Mouse (Mus musculus) neural tube, embryonic 10.5 days (tissue): ENCODE measurements at regions not wholly inside any gene's neighbourhood (a gene's known extent, or its start where the extent isn't known, plus 50 kb on each side); places are given as distances from the start of the nearest gene placed in this dataset.
"Not testable (repeated sequence)": the region's sequence is repeated elsewhere in the genome, so short reads cannot be mapped to it uniquely, and the experiment has no call there.

Experiments used
- DNase-seq: peaks from one replicate; pipeline ENCODE4 v3.0.0-alpha.2; 2017; ENCODE audit warnings: low spot score; ENCODE audit errors: extremely low spot score

GRCm38 (mm10) chr9:90618154-90618553 lies 347.6 kb upstream of the Tbc1d2b start:
- peak; percentile 17 for DNase-seq

- DNase-seq: no peak
Observed at GRCm38 (mm10) chr9:90597894-90598293, 327.3 kb upstream of the Tbc1d2b start.

- DNase-seq: no peak
Observed at GRCm38 (mm10) chr9:90556742-90557141, 286.1 kb upstream of the Tbc1d2b start.

GRCm38 (mm10) chr9:90556216-90556615 lies 285.6 kb upstream of the Tbc1d2b start:
- no peak for DNase-seq

GRCm38 (mm10) chr9:90547931-90548330 lies 277.3 kb upstream of the Tbc1d2b start:
- DNase-seq: no peak

- no peak for DNase-seq
Observed at GRCm38 (mm10) chr9:90546720-90547119, 276.1 kb upstream of the Tbc1d2b start.

GRCm38 (mm10) chr9:90537683-90538082 lies 267.1 kb upstream of the Tbc1d2b start:
- DNase-seq: not testable (repeated sequence)

- no peak for DNase-seq
Observed at GRCm38 (mm10) chr9:90533372-90533771, 262.8 kb upstream of the Tbc1d2b start.

GRCm38 (mm10) chr9:90521186-90521585 lies 250.6 kb upstream of the Tbc1d2b start:
- DNase-seq: no peak

GRCm38 (mm10) chr9:90494888-90495287 lies 224.3 kb upstream of the Tbc1d2b start:
- DNase-seq: no peak

- no peak for DNase-seq
Observed at GRCm38 (mm10) chr9:90490561-90491152, 220.1 kb upstream of the Tbc1d2b start.

- DNase-seq: no peak
Observed at GRCm38 (mm10) chr9:90450579-90450978, 180.0 kb upstream of the Tbc1d2b start.

GRCm38 (mm10) chr9:90446957-90447356 lies 176.4 kb upstream of the Tbc1d2b start:
- no peak for DNase-seq

GRCm38 (mm10) chr9:90434902-90435301 lies 164.3 kb upstream of the Tbc1d2b start:
- DNase-seq: no peak

GRCm38 (mm10) chr9:90430898-90431297 lies 160.3 kb upstream of the Tbc1d2b start:
- DNase-seq: no peak

- DNase-seq: no peak
Observed at GRCm38 (mm10) chr9:90421662-90422061, 151.1 kb upstream of the Tbc1d2b start.

- no peak for DNase-seq
Observed at GRCm38 (mm10) chr9:90419762-90420541, 149.3 kb upstream of the Tbc1d2b start.

- DNase-seq: no peak
Observed at GRCm38 (mm10) chr9:90408789-90409188, 138.2 kb upstream of the Tbc1d2b start.

- DNase-seq: no peak
Observed at GRCm38 (mm10) chr9:90407573-90407972, 137.0 kb upstream of the Tbc1d2b start.

GRCm38 (mm10) chr9:90388401-90388800 lies 117.8 kb upstream of the Tbc1d2b start:
- DNase-seq: no peak

GRCm38 (mm10) chr9:90385047-90385446 lies 114.4 kb upstream of the Tbc1d2b start:
- DNase-seq: no peak

- no peak for DNase-seq
Observed at GRCm38 (mm10) chr9:90380099-90380498, 109.5 kb upstream of the Tbc1d2b start.

- DNase-seq: no peak
Observed at GRCm38 (mm10) chr9:90369568-90369967, 99.0 kb upstream of the Tbc1d2b start.
